Mouse (Mus musculus): ENCODE data around the gene Ccdc162.
"Not testable (repeated sequence)": the region's sequence is repeated elsewhere in the genome, so short reads cannot be mapped to it uniquely, and the experiment has no call there.

Ccdc162 gene

DNA sequence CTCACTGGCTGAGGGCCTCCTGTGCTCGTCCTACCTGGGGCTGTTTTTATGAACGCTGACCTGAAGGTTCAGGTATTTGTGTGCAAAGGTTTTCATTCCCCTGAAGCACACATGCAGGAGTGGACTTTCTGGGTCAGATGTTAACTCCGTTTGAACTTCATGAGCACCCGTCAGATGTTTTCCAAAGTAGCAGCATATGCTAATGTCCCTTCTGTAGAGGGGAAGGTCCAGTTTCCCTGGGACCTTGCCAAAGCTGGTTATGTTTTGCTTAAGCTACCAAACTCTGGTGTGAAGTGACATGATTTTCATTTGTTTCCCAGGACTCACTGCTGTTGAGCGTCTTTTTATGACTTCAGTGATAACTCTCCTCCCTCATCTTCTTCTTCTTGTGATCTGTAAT lies 16.8 kb downstream of the Ccdc162 start:
- intact Hi-C loops (cut with DNase I) = no loop called here

- intact Hi-C loops (cut with DNase I) = no loop called here
Measured at GRCm38 (mm10) chr10:41697040-41697439, 19.4 kb downstream of the Ccdc162 start.

DNA sequence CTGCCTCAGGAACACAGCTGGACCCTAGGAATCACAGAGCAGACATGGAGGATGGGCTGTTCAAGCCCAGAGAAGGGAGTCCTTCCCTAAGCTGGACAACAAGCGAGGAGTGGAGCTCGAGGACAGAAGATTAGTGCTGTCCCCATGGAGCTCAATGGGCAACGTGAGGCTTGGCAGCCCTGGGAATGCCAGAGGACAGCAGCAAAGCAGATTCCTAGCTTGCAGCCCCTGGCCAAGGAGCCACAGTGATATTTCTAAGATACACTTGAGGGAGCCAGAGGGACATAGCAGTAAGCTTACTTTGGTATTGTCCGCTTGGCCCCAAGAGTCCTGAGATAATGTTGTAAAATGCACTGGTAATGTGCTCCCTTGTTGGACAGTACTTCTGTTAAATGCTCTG lies 25.5 kb downstream of the Ccdc162 start:
- intact Hi-C loops (cut with DNase I) = no loop called here

DNA sequence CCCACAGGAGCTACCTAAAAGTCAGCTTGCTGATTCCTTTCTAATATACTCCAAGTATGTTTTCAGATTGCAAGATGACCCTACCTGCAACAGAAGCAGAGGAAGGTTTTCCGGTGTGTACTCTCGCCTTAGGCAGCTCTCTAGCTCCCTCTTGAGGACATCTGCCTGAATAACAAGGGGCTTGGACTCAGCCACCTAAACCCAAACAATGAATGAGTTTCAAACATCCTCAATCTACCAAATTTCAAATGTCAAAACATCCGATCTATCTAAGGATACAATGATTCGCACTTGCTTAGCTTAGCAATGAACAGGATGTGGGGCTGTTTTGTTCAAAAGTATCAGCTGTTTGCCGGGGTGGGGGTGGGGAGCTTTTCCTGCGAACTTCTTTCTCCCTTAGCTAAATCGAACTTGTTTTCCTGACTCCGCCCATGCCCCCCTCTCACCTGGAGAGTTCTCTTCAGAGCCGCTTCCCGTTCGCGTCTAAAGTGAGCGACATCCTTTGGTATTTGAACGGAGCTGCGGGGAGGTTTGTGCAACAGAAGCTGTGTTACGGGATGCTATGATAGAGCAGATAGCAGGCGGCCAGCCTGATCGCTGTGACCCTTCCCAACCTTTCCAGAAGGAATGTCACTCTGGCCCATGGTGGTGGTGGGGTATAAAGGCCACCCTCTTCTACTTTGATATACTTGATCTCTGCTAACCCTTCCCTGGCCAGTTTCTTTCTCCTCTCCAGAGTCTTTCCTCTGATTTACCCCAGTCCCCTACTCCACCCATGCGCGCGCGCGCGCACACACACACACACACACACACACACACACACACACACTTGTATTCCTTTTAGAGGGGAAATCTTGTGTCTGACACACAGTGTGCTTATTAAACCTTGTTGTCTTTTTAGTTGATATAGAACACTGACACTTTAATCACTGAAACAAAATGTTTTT lies 26.2 kb downstream of the Ccdc162 start:
- intact Hi-C loops (cut with DNase I) = loop anchor here (10.0 kb wide), 1 partner anchor 265 kb away; no protein-coding TSS in a partner anchor

DNA sequence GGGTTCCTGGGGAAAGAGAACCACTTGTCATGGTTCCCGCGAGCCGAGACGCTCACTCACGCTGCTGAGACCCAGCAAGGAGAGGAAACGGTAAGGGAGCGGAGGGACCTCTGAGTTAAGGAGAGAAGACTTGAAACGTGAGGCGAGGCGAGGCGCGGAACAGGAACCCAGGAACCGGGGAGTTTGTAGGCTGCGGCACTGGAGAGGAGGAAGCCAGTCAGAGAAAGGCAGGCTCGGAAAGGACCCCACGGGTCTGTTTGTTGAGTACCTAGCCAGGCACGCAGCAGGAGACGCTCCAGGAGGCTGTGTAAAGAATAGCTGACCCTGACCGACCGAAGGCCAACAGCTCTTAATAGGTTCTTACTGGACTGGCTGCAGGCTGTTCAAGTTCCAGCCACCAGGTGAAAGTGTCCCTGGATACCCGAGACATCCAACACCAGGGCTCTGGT lies 31.9 kb downstream of the Ccdc162 start:
- intact Hi-C loops (cut with DNase I) = loop anchor here (10.0 kb wide), 1 partner anchor 260 kb away; no protein-coding TSS in a partner anchor

- intact Hi-C loops (cut with DNase I) = loop anchor here (2.0 to 10.0 kb wide), 3 partner anchors 164 to 258 kb away; partner anchors contain the start of gene Cd164
Measured at GRCm38 (mm10) chr10:41682546-41683393, 33.7 kb downstream of the Ccdc162 start.

DNA sequence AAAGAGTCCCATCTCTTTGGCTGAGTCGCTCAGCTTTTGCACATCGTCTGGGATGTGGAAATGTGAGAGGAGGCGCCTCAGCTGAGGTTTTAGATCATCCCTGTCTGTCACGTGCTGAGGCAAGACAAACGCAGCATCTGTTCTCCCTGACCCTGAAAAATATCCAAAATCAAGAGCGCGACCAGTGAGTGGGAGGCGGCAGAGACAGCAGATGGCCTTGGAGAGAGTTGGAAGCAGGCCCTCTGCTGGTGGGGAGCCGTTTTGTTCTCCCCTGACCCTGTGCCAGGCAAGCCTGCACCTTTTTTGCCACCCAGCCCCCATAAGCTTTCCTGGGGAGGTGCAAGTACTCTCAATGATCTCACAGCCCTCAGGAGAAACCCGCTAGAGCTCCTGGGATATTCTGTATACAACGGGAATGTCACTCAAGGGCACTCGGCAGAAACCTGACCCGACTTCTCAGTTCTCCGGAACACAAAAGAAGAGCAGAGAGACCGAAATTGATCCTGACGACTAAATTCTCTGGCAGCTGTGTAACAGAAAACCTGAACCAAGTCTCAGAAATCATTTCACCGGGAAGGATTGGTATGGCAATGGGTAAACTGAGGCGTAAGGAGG lies 37.6 kb downstream of the Ccdc162 start:
- intact Hi-C loops (cut with DNase I) = no loop called here

DNA sequence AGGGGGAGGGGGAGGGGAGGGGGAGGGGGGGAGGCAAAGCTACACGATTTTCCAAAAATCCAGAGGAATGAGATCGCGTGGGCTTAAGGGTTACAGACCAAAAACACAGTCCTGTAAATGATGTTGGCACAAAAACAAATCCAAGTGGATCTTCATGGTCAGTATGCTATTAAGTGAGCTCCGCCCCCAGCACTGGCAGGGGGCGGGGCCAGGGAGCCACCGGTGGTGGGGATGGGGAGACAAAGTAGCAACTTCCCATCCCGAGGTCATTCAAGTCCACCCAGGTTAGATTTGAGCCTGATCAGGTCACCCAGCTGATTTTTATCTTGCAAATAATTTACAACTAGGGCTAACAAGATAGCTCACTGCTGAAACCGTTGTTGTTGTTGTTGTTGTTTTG lies 39.0 kb downstream of the Ccdc162 start:
- intact Hi-C loops (cut with DNase I) = no loop called here

- intact Hi-C loops (cut with DNase I) = no loop called here
Measured at GRCm38 (mm10) chr10:41676661-41677061, 39.8 kb downstream of the Ccdc162 start.

- intact Hi-C loops (cut with DNase I) = no loop called here
Measured at GRCm38 (mm10) chr10:41675842-41676571, 40.4 kb downstream of the Ccdc162 start.

DNA sequence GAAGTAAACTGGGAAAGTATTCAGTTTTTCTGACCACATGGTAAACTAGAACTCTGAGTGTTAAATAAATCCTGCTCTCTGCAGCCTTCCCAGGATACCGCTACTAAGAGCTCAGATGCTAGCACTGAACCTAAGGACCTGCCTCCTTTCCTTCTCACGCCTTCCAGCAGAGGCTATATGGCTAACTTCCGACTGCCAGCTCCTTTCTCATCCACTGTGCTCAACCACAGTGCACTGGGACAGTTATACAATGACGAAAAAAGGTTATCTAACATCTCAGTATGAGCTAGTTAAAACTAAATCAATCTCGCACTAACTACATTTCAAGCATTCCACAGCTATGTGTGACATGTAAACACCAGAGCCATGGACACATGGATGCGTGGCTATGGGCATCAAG lies 41.2 kb downstream of the Ccdc162 start:
- intact Hi-C loops (cut with DNase I) = no loop called here

- intact Hi-C loops (cut with DNase I) = no loop called here
Measured at GRCm38 (mm10) chr10:41674362-41674761, 42.1 kb downstream of the Ccdc162 start.

DNA sequence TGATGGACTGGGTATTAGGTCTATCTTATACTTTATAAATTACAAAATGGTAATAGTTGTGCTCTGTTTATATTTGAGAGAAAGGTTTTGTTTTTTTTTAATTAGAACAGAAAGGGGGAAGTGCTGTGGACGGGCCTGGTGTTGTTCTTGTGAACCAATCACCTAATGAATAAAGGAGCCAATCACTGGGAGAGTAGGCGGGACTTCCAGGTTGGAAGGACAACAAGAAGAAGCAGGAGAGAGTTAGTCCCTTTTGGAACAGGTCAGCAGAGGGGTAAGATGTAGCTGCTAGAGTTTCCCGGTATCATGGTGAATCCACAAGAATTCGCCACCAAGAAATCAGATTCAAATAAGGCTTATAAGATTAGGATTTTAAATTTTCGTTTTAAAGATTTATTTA lies 46.2 kb downstream of the Ccdc162 start:
- intact Hi-C loops (cut with DNase I) = no loop called here

- intact Hi-C loops (cut with DNase I) = no loop called here
Measured at GRCm38 (mm10) chr10:41665498-41665897, 50.9 kb downstream of the Ccdc162 start.

GRCm38 (mm10) chr10:41659671-41660070 lies 56.8 kb downstream of the Ccdc162 start:
- intact Hi-C loops (cut with DNase I) = not testable (repeated sequence)

- intact Hi-C loops (cut with DNase I) = not testable (repeated sequence)
Measured at GRCm38 (mm10) chr10:41655684-41656083, 60.8 kb downstream of the Ccdc162 start.

DNA sequence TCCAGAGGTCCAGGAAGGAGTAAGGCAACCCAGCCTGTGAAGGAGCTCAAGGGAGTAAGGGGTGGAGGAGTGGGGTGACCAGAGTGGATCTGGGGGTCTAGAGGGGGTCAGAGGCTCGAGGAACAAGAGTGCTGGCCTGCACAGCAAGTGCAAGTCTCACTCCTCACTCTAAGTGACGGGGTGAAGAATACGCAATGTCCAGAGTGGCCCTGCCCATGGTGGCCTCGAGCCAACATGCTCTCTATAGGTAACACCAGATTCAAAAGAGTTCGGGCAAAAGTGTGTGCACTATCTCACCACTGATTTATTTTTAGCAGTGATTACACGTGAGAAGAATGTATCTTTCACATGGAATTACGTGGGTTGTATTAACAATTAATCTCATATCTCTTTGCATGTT lies 63.4 kb downstream of the Ccdc162 start:
- intact Hi-C loops (cut with DNase I) = no loop called here

DNA sequence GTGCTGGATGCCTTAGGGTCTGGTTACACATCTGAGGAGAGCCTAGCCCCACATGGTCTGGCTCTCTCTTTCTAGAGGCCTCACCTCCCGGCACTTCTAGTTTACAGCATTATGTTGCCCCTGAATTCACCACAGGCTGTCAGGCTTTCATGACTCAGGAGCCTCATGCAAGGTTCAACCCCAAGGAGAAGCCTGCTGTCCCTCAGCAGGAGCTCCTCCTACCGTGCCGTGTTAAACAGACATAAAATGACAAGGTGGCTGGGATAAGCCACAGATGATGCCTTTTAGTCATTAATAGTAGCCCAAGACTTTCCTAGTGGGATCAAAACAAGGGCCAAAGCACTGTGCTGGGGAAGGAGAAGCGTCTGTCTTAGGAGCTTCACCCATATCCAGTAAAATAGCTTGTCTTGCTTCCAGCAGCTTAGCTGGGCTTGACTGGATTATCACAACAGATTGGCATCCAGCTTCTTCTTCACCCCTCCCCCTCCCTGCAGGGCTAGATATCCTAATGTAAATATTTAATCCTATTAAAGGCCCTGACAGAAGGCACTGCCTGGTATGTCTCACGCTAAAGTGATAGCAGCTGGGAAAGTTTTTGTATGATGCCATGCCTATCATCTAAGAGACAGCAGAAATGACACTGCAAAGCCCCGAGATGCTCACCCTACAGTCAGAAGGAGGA lies 64.2 kb downstream of the Ccdc162 start:
- intact Hi-C loops (cut with DNase I) = no loop called here

- intact Hi-C loops (cut with DNase I) = no loop called here
Measured at GRCm38 (mm10) chr10:41651532-41651931, 64.9 kb downstream of the Ccdc162 start.

DNA sequence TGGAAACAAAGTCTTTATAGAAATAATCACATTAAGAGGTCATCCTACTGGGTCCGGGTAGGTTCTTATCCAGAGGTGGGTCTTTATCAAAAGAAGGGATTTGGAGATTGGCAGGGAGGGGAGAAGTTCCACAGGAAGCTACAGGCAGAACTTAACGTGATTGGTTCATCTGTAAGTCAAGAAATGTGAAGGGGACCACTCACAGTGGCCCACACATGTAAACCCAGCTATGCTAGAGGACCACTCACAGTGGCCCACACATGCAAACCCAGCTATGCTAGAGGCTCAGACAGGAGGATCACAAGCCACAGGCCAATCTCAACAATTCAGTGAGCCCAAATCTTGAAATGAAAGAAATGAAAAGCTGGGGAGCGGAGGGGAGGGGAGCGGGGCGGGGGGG lies 67.2 kb downstream of the Ccdc162 start:
- intact Hi-C loops (cut with DNase I) = no loop called here
